Mouse (Mus musculus) frontal cortex, postnatal 25 days (tissue): ENCODE measurements around the gene Piwil4.
"Not testable (repeated sequence)": the region's sequence is repeated elsewhere in the genome, so short reads cannot be mapped to it uniquely, and the experiment has no call there.

Experiments
- DNase-seq, 2 experiments: peaks; one replicate each; pipeline ENCODE4 v3.0.0; 2022; ENCODE audit warnings: low spot score in 2 of 2

Gene Piwil4

DNA sequence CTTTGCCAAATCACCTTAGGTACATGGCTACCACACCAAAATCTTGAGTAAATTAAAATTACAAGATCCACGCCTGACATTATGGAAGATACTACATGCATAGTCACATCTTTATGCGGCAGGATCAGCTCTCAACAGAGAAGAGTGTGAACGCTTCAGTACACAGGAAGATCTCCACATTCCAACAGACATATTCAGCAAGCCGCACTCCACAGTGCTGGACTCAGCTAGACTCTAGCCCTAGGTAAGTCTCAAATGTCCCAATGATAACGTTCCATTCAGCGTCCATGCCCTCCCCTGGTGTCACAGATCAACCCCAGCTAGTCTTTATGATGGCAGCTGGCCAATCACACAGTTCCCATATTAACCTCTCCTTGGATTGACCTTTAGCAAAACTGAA is 14.5 kb downstream of the Piwil4 start:
- no peak for DNase-seq

DNA sequence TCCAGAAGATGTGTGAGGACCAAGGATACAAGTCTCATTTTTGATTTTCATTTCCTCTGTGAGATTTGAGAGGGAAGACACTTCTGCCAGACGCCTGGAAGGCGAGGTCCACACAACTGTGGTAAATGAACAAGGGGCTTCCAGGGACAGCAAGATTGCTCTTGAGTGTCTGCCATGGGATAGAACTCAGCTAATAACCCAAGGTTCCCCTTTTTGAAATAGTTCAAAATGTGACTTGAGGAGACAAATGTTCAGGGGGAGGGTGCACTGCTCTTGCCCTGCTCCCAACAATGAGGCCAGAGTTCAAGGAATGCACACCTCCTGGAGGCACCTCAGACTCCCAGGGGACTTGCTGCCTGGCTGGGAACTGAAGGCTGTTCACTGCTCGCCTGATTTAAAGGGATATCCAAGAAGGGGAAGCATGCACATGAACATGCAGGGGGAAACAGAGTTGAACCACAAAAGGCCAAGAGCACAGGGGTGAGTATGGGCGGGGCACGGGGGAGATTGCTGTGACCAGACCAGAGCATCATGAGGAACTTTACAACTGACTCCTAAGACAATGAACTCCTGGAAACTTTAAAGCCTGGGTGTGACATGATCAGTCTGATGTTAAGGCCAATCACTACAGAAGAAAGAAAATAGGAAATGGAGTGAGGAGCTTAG is 15.6 kb downstream of the Piwil4 start:
- no peak for DNase-seq

DNA sequence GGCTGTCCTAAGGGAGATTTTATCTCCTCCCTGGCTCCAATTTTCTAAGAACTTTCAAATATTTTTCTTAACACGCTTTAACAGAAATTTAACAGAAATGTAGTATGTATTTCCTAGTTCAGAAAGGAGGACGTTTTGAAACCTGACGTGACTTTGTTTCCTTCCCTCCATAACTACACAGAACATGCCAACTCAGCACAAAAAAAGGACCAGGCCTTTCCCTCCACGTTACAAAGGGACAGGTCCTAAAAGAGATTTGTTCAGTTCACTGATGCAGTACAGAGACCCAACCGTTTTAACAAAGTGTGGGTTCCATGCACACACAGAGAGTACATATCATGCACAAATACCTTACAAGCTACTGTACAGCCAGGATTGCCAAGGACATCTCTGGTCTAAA is 18.9 kb downstream of the Piwil4 start:
- no peak for DNase-seq

DNA sequence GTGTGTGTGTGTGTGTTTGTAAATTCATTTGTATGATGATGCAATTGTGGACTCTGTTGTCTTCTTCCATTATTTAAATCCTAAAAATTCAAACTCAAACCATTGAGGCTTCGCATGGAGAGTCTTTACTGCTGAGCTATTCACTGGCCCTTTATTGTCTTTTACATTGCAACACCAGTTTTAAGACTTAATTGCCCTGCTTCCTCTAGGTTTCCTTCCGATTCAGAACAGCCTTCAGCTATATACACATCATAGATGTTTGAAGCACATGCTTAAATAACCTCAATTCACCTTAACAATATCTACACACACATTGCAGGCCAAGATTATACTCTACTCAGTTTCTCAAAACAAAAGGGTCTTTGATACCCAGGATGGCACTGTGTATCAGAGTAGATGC is 20.1 kb downstream of the Piwil4 start:
- no peak for DNase-seq

DNA sequence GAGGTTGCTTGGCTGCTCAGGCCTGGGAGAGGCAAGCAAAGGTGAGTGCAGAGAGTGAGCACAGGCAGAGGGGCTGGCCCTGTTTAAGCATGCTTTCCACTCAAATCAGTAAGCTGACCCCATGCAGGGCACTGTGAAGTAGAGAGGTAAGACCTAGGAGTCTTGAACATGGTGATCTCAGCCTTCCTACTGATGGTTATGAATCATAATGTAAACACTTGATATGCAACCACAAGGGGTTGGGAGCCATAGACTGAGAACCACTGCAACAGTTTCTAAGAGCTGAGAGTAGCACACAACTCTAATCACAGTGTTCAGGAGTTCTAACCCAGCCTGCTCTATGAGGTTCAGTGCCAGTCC is 22.2 kb downstream of the Piwil4 start:
- DNase-seq, result no peak

DNA sequence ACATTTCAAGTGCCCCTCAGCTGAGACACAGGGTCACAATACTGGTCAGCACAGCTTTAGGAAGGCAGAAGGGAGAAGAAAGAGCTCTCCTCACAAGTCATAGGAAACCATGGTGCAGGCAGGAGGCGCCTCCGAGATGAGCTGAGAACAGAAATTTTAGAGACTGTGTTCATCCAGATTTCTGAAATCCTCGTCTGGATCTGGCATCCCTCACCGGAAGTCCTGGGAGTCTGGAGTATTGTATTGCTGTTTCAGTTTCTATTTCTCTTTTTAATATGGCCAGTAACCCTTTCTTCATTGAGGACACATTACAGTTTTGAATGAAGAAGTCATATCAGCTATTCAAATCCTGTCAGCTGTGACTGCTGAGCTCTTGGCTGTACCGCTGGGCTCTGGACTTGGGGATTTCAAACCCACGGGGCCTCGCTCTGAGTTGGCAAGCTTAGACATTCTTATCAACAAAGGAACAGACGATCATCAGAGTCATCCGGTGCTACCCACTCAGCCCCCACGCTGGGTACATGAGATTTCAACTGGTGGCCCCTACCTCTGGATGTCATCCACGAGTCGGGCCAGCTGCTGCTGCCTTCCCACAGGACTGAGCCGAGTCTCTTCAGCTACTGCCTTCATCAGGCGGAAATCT is 22.7 kb downstream of the Piwil4 start:
- no peak for DNase-seq

DNA sequence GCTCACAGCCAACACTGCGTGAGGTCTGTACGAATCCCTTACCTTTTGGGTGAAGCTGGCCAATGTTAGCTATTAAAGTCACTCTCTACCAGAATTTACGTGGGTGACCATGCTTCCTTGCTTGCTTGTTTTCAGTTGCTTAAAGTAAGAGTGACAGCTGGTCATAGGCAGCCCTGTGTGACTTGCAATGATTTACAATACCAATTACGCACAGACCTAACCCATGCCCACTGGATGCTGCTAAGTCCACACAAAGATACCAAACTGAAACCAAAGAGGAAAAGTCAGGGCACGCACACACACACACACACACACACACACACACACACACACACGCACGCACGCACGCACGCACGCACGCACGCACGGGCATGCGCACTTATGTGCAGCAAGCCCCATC is 25.3 kb downstream of the Piwil4 start:
- DNase-seq, result no peak

DNA sequence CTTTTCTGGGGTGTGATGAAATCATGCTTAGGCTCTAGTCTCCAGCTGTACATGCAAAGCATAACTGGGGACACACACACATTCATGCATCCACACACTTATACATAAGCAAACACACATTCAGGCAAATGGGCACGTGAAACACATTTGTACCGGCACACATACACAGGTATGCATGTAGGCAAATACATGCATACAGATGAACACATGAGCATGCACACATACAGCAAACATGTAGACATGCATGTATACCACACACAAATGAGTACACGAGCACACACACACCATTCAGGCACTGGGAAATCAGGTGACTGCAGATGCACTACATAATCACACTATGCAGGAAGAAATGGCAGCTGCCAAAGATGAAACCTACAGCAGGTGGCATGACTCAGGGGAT is 29.6 kb downstream of the Piwil4 start:
- DNase-seq, result no peak

DNA sequence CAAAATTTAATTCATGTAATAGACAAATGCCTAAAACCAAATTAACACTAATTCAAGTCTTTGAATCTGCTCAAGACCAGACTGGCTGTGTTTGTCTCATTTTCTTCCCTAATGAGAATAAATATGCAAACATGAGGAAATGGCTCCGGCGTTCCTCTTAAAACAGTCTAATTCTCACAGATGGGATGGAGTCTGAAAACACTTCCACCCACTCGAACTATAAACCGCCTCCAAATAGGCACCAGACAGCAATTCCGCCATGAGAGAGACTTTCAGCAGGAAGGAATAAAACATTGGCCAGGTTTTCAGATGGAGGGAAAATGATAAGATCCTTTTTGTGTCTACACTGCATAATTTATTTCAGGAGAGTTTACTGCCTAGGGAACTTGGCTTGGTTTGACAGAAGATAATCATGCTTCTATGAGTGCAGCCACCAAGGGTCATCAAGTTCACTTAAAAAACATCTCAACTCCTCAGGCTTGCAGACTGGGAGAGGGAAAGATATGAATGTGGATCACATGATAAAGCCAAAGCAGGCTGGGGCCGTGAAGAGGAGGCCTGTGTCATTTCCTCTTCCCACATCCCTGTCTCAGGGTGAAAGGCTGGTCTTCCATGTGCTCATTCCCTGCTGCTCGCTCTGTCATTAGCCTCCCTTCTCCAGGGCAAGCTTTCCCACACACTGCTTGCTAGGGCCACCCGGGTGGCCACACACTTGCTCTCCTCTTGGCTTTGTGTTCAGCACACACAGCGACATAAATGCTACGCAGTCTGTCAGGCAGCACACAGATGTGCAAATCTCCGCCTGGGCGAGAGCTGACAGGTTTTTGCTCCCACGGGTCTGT is 35.0 kb downstream of the Piwil4 start:
- DNase-seq, result no peak

DNA sequence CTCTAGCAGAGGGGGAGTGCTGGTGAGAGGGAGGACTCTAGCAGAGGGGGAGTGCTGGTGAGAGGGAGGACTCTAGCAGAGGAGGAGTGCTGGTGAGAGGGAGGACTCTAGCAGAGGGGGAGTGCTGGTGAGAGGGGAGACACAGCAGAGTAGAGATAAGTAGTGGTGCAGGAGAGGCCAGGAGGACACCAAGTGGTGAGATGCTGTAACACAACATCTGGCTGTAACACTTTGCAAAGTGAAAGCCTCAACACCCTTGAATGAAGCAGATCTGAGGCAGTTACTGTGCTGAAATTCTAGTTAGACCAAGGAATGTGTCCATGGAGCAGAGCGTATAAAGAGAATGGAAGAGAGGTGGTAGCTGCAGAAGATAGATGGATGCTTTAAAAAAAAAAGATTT is 39.7 kb downstream of the Piwil4 start:
- DNase-seq, result not testable (repeated sequence)

DNA sequence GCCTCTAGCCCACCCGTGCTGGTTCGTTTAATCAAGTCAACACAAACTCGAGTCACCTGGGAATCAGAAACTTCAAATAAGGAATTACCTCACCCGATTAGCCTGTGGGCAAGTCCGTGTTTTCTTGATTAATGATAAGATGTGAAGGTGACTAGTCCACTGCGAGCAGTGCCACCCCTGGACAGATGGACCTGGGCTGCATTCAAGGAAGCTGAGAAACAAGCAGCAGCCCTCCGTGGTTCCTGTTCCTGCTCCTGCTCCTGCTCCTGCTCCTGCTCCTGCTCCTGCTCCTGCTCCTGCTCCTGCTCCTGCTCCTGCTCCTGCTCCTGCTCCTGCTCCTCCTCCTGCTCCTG is 41.3 kb downstream of the Piwil4 start:
- DNase-seq, result no peak

DNA sequence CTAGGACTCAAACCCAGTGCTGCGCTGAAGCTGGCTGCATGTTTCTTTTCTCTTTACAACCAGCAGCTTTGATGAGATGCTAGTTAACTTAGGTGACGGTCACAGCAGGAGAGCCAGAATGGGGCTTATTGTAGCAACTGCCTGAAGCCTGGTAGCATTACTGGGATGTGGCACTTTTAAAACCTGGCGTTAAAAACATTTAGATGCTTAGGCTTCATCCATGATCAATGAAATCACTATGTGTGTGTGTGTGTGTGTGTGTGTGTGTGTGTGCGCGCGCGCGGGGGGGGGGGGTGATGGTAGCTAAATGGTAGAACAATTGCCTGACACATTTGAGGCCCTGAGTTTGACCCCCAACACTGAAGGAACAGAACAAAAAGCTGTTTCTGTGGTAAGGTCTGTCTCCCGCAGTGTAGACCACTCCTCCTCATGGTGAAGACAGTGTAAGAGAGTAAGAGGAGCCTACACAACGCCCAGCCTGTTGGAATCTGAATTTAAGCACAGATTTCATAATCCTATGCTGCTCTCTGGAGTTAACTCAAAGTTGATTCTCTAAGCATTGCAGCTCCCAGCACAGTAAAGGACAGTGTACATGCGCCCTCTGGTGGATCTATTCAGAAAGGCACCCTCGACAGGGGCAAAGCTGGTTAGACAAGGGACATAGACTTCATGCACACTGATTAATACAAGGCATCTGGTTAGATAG is 41.8 kb downstream of the Piwil4 start:
- peak; percentile 96 to 98 for DNase-seq

DNA sequence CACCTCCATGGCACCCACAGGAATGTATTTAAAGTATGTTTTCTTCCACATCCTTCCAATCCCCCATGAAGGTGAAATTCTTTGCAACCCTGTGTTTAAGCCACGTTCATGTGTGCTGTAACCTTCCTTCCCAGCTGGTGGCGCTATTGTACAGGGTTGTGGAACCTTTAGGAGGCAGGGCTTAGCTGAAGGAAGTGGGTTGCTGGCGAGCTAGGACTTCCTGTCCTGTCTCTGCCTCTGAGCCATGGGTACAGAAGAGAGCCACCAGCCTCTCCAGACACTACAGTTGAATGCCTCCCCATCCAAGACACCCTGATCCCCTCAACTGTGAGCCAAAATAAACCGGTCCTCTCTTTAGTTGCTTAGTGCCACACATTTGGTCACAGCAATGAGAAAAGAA is 42.6 kb downstream of the Piwil4 start:
- no peak for DNase-seq

DNA sequence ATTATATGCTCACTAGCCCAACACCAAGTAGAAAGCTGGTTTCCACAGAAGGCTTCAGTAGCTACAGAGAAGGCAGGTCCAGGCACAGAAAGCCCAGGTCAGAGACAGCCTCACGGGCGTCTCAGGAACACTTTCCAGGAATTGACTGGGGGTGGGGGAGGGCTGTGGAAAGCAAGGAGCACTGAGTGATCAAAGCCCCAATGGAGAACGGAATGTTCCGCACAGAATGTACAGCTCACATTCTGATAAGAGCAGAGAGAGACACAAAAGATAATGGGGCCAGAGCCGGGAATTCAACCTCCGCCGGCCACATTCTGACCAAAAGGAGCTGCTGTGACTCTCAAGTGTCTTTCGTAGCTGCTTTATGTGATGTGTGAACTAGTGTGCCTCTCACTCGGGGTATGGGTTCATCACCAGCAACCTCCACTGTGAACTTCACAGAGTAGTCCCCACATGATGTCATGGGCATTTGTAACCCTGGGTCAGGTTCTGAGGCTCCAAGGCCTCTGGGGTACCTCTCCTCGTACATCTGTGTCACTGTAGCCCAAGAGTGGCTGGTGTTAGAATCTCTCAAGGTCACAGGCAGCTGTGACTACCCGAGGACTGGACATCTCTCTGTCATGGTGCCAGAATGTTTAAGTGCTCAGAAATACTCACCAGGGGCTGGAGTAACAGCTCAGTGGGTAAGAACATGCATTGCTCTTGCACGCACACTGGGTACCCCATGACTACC is 51.0 kb downstream of the Piwil4 start:
- no peak for DNase-seq

DNA sequence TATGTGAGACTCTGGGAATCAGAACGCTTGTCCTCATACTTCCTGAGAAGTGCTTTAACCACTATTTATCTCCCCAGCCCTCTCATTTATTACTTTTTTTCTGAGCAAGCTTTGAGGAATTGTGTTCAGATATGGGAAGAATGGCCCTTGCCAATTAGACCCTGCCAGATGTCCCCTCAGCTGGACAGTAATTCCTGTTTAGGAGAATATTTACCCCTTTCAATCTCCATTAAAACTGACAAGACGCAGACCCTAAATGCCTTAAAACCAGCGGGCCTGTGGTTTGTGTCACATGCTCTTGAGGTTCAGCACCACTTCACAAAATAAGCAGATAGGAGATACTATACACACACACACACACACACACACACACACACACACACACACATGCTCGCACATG is 56.2 kb downstream of the Piwil4 start:
- no peak for DNase-seq

DNA sequence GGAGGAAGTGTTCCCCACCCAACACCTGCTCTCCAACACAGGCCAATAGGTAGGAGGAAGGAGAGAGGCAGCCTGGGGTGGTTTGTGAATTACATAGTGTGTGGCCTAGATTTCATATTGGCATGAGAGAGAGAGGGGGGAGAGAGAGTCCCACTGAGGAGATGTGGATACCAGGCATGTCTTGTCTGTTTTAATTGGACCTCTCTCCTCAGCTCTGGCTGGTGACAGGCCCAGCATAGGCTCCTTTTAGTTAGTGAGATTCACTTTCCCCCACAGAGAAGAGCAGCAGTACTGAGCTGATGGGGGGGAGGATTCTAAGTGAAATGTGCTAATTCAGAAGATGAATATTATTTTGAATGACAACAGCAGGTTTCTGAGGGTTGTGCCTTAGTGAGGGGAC is 57.8 kb downstream of the Piwil4 start:
- DNase-seq, result no peak

DNA sequence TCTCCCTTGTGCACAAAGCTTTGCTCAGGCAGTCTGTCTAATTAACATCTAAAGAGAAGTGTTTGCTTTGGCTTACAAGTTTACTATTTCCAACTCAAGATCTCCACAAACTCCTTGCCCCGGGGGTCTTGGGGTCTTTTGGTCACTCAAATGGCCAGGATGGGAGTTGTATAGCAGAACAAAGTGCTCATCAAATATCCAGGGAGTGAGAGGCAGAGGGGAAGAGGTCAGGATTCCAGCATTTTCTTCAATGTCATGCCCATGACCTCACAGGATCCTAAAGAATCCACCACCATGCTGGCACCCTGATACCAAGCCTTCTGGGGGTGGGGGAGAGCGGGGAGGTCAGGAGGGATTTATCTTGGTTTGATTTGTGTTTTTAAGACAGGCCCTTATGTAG is 59.9 kb downstream of the Piwil4 start:
- no peak for DNase-seq

DNA sequence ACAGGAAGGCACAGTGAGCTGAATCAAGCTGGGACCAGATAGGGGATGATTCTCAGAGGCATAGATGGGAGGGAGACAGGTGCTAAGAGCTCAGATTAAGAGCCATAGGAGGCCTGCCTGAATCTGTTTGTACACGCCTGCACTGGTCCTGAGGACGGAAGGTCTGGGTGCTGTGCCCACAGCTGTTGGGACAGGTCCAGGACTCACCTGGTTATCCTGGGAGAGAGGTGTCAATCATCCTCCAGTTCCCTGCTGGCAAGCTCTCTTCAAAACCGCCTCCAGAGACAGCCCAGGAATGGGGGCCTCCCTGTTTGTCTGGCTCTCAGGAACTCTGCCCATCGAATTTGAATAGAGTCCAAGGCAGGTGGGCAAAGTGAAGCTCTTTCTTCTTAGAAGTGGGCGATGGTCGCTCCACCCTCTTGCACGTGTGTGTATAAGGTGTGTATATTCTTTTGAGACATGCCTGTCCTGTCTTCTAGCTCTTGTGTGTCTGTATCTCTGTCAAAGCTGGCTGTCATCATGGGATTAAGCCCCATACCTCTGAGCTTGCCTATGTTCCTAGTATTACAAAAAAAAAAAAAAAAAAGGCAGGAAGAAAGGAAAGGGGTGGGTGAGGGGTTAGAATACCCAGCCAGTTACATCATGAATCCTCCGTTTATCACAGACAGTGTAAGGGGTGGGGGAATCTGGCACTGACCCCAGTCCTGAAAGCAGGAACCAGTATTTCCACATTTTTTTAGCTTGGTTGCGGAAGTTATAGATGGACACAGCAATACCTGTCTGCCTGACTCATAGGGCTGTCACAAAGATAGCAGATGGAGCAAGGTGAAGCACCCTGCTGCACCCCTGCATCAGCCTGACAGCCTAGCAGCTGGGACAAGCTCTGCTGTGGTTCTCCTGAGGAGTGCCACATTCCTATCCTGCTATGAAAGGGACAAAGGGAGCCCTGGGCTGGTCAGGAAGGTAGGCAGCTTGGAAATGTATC is 64.5 kb downstream of the Piwil4 start:
- no peak for DNase-seq

DNA sequence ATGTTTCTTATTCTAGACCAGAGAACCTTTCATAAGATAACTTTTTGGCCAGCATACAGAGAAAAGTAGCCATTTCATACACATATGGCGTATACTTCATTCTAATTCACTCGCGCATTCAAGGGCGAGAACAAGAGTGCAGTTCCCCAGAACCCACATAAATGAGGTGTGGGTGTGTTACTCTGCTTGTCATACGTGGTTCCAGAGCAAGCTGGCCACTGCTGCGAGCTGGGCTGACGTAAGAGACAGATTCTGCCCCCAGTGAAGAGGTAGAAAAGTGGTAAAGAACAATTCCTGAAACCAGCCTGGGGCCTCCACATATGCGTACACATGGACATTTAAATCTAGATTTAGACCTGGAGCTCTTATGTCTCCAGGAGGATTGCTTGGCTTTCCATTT is 66.0 kb downstream of the Piwil4 start:
- DNase-seq, result no peak

DNA sequence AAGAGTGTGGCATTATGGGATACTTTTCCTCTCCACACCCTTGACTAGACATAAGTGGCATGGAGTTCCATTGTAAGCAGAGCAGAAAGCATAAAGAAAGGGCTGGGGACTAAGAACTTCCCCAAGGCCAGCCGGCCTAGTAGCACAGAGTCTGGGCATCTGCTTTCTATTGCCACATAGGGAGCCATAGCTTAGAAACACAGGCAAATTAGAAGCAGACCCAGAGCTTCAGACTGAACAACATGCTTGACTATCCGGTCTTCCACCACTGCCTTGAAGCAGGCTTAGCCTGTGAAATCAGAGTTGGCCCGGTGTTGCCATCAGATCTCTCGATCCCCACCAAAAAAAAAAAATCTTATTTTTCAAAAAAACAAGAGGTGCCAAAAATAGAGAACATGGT is 67.4 kb downstream of the Piwil4 start:
- DNase-seq, result no peak

DNA sequence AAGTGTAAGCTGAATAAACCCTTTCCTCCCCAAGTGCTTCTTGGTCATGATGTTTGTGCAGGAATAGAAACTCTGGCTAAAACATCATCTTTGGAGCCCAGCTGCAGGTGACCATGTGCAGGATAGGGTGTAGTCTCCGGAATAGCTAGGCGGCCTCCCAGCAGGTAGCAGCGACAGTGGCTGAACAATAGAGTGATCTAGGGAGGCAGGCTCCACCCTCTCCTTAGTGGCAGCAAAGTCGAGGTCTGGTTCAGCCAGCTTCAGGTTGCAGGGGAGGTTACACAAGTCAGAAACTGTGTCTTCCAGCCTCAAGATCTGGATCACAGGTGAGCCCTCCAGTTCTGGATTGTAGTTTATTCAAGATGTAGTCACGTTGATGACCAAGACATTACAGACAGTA is 68.6 kb downstream of the Piwil4 start:
- DNase-seq, result not testable (repeated sequence)
